Mouse (Mus musculus): Measurements from ENCODE around the gene Alkbh2.

- TF ChIP-seq CTCF (conservative IDR thresholded peaks at IDR 0.05; ENCODE audit: insufficient read depth, insufficient read length, low read depth, low read length) (0 out of 2 replicates have a peak, but pooled peaks have one; percentile 0), POLR2A (IDR thresholded peaks at IDR 0.05; ENCODE audit: low read depth, low read length) (no peak)
Observed at GRCm38 (mm10) chr5:114155168-114155933, 27.3 kb upstream of the Alkbh2 start.
